Mouse (Mus musculus) granulocyte monocyte progenitor cell, adult 5-6 weeks (primary cell): ENCODE measurements around the gene Tcl1b4. TPM values are rescaled to one million over a fixed set of nuclear protein-coding genes. Genes with fewer than 3 reads are reported as not detected.
"Not testable (repeated sequence)": the region's sequence is repeated elsewhere in the genome, so short reads cannot be mapped to it uniquely, and the experiment has no call there.

Experiments used
- ATAC-seq: replicated peaks from 2 replicates; pipeline ENCODE4 v1.8.0; 2016; ENCODE audit warnings: mild to moderate bottlenecking, moderate TSS enrichment, inconsistent platforms; ENCODE audit not compliant: poor library complexity, severe bottlenecking
- total RNA-seq, 2 experiments: library from RNA; stranded (forward) in 1 of 2; stranded (reverse) in 1 of 2; fragments of 200-712, 200-1000 nt in 1 of 2; fragments of >200 nt in 1 of 2; fragmentation: Nextera tagmentation in 1 of 2; gene quantifications; 2 replicates each; pipeline ENCODE4 v1.2.3; 2014 to 2017

Tcl1b4 gene
- total RNA-seq (2014; fragmentation: Nextera tagmentation): not detected in 2 replicates
- not detected in 2 replicates for total RNA-seq (2017)

DNA sequence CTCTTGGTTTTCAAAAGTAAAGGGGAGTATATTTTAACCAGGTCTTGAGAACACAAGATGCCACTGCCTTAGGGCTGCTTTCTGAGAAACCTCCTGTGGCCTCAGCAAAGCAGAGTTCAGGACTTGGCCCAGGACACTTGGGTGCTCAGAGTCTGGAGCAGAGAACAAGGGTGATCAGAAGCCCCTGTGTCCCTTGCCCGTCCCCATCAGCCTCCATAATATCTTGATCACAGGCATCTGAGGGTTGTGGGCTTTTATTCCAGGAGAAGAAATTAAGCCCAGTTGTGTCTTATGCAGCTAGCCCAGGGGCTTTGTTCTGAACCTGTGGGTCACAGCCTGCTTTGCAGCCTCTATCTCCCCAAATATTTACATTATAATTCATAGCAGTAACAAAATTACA is at the start of gene Tcl1b4:
Gene Tcl1b4, plus strand, starts transcription at position 301 of the 400 bp plus-strand sequence.
- not testable (repeated sequence) for ATAC-seq

DNA sequence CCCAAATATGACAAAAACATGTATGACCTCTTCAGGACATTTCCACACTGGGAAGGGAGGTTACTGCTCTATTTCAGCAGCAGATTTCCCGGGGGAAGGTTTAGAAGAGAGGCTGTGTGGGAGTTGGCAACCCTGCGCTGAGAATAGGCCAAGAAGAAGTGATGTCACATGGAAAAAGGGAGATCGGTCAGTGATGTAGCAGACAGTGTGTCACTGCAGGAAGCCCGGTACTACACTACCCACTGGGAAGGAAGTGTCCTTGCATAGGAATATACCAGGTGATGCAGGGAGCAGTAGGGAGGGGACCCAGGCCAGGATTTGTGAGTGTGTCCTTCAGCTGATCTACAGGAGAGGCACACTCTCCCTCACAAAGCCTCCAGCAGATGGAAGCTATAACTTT is 46.5 kb upstream of the Tcl1b4 start:
- not testable (repeated sequence) for ATAC-seq

DNA sequence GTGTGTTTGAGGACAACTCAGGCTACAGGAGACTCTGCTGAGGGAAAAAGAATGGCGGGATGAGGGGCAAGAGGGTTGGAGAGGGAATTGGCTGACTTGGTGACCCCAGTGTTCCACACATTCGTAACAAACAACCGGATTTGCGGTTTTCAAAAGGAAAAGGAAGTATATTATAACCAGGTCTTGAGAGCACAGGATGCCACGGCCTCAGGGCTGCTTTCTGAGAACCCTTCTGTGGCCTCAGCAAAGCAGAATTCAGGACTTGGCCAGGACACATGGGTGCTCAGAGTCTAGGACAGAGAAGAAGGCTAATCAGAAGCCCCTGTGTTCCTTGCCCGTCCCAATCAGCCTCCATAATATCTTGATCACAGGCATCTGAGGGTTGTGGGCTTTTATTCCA is 42.9 kb upstream of the Tcl1b4 start:
- peak; percentile 41; the same call in 1 of the 2 replicates for ATAC-seq

DNA sequence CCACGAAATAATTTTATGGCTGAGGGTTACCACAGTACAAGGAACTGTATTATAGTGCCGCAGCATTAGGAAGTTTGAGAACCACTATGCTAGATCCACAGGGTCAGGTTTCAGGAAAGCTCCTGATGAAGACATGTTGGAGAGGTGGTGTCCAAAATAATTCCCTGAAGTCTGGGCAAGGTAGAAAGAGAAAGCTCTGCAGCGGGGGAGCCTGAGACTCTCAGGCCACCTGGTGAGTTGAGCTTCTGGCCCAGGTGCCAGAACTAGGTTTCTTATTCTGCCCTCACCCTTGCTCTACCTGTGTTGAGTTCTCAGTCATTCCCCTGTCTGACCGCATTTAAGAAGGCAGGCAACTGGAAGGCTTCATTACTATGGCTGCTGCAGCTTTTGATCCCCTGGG is 42.4 kb upstream of the Tcl1b4 start, which contains the start of gene Tcl1b1:
Gene Tcl1b1, plus strand, starts transcription at position 301 of the 400 bp plus-strand sequence.
- ATAC-seq: no peak

DNA sequence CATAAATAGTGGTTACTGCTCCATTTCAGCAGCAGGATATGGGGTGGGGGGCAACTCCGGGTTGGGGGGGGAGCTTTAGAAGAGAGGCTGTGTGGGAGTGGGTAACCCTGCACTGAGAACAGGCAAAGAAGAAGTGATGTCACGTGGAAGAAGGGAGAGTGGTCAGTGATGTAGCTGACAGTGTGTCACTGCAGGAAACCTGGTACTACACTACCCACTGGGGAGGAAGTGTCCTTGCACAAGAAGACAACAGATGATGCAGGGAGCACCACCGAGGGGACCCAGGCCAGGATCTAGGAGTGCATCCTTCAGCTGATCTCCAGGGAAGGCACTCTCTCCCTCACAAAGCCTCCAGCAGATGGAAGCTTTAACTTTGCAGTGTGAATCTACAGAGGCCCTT is 35.0 kb upstream of the Tcl1b4 start:
- peak; percentile 90 for ATAC-seq

DNA sequence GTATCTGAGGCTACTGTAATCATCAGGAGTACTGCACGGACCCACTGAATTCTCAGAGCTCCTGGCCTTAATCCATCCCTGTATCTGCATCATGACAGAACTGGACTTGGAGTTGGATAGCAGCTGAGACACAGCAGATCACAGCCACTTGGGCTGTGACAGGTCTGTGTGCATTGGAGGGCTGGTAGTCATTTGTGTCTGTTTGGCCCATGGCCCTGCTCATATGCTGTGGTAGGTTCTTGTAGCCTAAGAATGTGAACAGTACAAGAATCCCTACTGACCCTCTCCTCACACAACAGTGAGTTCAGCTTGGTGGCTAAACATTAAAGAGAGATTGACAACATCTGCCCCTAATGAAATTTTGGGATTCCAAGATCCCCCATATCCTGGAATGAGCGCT is 28.4 kb upstream of the Tcl1b4 start:
- ATAC-seq: no peak

DNA sequence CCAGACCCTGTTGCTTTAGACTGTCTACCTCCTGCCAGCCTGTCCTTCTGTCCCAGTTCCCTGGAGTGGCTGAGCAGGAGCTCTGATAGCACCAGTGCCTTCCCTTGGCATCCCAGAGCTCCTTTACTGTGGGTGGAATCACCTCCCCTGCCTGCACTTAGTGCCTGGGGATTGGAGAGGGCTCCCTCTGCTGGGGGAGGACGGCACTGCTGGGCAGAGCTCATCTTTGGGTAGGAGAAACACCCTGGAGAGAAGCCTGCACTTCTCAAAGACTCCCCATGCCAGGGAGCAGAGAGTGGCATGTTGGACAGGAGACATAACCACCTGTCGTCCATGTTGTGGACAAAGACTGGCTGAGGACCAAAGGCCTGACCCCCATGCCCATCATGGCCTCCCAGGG is 27.4 kb upstream of the Tcl1b4 start:
- ATAC-seq: peak; percentile 92

DNA sequence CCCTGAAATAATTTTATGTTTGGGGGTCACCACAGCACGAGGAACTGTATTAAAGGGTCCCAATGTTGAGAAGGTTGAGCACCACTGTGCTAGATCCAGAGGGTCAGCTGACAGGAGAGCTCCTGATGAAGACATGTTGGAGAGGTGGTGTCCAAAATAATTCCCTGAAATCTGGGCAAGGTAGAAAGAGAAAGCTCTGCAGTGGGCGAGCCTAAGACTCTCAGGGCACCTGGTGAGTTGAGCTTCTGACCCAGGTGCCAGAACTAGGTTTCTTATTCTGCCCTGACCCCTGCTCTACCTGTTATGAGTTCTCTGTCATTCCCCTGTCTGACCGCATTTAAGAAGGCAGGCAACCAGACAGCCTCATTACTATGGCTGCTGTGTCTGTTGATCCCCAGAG is 25.7 kb upstream of the Tcl1b4 start, which contains the start of gene Tcl1b5:
Gene Tcl1b5, plus strand, starts transcription at position 301 of the 400 bp plus-strand sequence.
- not testable (repeated sequence) for ATAC-seq

DNA sequence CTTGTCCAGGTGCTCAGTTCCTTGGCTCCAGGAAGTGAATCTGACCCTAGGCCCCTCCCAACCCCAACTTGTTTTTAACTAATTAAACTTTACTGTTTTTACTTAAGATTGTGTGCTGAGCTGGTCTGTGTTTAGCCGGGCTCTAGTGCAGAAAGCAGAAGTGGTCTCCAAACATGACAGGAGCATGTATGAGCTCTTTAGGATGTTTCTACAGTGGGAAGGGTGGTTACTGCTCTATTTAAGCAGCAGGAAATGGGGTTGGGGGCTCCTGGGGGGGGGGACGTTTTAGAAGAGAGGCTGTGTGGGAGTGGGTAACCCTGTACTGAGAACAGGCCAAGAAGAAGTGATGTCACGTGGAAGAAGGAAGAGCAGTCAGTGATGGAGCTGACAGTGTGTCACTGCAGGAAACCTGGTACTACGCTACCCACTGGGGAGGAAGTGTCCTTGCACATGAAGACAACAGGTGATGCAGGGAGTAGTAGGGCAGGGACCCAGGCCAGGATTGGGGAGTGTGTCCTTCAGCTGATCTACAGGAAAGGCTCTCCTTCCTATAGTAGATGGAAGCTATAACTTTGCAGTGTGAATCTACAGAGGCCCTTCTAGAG is 20.6 kb upstream of the Tcl1b4 start:
- peak; percentile 63 for ATAC-seq

DNA sequence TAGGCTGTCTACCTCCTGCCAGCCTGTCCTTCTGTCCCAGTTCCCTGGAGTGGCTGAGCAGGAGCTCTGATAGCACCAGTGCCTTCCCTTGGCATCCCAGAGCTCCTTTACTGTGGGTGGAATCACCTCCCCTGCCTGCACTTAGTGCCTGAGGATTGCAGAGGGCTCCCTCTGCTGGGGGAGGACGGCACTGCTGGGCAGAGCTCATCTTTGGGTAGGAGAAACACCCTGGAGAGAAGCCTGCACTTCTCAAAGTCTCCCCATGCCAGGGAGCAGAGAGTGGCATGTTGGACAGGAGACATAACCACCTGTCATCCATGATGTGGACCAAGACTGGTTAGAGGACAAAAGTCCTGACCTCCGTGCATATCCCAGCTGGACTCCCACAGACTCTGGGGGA is 12.8 kb upstream of the Tcl1b4 start:
- peak; percentile 89 for ATAC-seq

DNA sequence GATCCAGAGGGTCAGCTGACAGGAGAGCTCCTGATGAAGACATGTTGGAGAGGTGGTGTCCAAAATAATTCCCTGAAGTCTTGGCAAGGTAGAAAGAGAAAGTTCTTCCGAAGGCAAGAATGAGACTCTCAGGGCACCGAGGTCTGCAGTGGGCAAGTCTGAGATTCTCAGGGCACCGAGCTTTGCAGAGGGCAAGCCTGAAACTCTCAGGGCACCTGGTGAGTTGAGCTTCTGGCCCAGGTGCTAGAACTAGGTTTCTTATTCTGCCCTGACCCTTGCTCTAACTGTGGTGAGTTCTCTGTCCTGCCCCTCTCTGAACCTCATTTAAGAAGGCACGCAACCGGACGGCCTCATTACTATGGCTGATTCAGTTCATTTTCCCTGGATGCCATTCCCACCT is 11.0 kb upstream of the Tcl1b4 start, which contains the start of gene Tcl1b3:
Gene Tcl1b3, plus strand, starts transcription at position 301 of the 400 bp plus-strand sequence.
- ATAC-seq: not testable (repeated sequence)

DNA sequence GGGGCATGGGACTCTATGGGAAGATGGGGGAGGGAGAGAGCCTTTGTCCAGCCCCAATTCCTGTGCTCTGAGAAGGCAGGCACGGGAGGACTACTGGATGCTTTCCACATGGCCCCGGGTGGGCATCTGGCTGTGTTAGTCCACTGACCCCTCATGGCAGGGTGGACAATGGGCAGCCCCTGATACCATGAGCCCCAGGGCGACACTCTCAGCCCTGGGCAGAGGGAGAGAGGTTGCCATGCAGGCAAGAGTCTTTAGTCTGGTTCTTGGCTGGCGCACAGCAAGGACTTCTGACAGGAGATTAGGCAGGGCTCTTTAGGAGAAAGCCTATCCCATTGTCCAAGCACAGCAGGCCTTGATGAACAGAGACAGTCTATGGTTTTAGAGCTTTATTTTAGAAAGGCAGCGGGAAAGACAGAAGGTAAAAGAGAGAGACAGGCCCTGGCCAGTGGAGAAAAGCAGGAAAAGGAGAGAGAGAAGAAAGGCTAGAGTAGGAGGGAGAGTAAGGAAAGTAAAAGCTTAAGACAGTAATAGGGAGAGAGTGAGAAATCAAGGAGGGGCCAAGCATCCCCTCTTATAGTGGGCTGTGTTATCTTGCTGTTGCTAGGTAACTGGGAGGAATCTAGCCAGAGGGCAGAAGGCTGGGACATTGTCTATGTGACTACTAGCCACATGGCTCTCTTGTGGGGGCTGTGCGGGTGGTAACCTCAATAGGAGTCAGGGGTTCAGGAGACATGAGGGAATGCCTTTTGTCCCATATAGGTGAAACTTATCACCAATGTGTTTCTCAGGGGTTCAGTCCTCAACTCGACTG is 1.9 kb upstream of the Tcl1b4 start:
- ATAC-seq: not testable (repeated sequence)

DNA sequence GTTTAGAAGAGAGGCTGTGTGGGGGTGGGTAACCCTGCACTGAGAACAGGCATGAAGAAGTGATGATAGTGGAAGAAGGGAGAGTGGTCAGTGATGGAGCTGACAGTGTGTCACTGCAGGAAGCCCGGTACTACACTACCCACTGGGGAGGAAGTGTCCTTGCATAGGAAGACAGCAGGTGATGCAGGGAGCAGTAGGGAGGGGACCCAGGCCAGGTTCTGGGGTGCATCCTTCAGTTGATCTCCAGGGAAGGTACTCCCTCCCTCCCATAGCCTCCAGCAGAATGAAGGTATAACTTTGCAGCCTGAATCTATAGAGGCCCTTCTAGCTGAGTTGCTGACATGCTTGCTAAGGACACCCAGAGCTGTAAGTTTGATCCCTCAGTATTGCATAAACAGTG is 5.3 kb downstream of the Tcl1b4 start:
- ATAC-seq: no peak

DNA sequence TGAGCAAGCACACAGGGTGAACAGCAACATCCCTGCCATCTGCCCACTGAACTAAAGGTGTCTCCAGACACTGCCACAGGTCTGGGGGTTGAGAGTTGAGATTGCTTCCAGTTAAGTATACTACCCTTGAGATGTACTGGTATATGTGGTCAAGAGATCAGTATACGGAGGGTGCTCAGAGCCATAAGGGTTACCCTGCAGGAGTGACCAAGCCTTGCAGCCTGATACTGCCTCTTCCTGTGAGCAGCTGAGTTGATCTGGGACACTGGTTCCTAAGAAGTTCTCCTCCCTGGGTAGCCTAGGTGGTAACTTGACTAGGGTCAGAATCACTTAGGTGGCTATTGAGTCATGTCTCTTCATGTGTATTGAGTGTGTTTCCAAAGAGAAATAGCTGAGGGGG is 6.7 kb downstream of the Tcl1b4 start:
- ATAC-seq: no peak

DNA sequence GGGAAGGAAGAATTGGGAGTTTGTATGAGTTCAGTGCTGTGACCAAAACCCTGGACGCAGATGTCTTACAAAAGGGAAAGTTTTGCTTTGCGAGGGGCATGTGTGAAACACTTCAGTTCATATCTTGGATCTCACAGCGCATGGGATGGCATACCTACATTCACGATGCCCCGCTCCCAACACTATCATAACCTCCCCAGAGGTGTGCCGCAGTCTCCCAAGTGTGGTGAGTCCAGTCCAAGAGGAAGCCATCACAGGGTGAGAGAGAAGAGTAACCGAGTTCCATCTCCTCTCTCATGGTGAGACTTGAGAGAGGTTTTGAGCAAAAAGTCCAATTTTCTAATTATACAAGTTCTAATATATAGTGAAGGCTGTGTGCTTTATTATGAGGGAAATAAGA is 7.5 kb downstream of the Tcl1b4 start:
- ATAC-seq: no peak

DNA sequence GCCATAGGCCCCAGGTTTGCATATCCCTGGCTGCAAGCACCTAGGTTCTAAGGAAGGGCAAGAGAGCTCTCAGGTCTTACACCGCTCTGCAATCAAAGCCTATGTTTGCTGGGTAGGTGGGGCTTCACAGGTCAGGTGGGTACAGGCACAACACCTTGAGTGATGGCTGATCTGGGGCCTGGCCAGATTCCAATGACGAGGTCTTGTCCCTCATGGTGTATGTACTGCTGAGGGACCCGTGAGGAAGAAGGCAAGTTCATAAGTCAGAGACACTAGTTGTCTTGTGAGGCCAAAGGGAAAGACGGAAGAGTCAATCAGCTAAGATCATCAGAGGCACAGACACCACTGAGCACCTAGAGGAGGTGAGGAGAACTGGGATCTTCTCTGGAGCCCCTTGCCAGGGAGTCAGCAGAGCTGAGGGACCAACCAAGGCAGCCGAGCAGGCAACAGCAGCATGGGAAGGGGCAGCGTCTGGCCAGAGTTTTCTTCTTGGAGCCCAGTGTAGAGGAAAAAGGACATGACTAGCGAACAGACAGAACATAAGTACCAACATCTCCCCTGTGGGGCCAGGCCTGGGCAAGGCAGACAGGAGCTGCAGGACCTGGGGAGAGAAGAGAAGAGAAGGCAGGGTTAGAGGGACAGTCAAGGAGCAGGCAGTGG is 15.5 kb downstream of the Tcl1b4 start:
- no peak for ATAC-seq

DNA sequence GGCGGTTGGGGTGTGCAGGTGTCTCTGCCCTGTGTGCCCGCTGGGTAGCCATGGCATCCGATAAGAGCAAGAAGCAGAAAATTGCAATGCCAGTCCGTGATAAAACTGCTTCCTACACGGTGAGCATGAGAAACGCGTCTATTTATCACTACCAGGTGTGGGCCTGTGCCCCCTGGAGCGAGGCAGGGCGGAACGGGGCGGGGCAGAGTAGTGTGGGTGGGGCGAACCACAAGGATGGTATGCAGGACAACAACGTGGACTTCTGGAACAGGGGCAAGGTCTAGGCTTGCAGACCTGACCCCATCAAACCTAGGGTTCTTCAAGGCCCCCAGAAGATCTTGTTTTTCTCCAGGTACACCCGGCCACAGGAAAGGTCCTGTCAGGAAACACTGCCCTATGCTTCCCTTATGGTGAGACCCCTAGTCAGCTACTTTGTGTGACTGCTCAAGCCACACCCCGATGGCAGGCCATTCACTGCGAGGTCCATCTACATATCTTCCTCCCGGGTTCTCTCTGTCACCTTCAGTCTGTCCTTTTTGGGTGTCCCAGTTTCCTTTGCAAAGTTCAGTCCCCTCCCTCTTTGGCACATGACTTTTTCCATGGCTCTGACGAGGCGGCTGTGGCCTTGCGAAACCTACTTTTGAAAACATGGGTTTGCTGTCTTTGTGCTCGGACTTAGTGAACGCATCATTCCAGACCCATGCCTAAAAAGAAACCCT is 21.0 kb downstream of the Tcl1b4 start, which contains the start of gene Tcl1:
Gene Tcl1, minus strand, starts transcription at position 193 of the 719 bp plus-strand sequence.
- no peak for ATAC-seq

DNA sequence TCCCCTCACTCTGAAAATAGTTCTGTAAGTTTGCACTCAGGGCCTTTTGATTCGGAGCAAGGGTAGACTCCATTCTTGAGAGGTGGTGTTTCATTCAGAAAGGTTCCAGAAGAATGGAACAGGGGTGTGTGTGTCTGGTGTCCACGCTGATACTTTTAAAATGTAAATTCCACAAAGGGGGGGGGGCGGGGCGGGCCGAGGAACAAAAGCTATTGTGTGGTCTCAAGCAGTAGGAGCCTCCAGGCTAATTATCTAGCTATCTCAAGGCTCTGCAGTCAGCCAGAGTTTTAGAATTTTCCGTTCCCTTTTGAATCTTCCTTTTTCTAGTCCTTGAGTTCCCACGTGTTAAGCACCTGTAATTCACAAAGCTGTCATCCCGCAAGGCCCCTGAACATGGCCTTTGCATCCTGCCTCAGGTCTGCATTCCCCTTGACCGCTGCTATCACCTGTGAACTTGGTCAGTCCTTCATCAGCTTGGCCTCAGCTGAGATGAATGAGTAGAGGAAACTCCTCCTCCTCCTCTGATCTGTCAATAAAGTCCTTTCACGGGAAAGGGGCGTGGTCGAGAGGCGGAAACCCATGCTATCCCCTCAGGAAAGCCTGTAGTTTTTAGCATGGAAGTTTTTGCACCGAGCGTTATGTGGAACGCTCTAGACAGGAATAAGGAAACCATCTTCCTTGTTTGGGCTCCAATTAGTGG is 23.0 kb downstream of the Tcl1b4 start:
- no peak for ATAC-seq

DNA sequence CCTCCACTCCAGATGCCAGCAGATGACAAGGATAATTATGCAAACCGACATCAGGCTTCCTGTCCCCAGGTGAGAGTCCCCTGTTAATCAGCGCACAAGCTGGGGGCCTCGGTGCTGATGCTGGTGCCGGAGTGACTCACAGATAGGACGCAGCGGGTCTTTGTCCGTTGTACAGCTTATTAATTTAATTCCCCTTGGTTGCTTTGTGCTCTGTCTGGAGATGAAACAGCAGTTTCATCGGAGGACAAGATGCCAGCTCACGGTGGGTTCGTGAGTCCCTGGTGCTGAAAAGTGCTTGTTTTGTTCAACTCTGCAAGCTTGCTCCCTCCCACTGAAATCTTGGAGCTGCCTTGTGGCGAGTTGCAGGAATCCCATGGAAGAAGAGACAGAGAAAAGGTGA is 32.6 kb downstream of the Tcl1b4 start:
- ATAC-seq: no peak

DNA sequence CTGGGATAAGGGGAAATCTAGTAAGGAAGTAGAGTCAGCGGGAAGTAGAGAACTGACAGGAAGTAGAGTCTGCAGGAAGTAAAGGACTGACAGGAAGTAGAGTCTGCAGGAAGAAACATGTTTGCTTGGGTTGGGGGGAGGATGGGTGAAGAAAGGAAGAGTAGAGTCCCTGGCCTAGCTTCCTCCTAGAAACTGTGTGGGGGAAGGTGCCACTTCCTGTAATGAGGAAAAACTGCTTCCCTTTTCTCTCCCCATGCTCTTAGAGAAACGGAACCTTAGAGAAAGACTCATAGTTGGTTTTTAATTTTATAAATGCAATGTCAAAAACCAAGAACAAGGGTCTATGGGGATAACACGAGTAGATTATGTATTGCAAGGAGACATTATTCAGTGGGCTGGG is 33.3 kb downstream of the Tcl1b4 start:
- peak; percentile 74 for ATAC-seq
